Mouse (Mus musculus) lung, postnatal 0 days (tissue): ENCODE data around the gene Gm49395.

Source experiments
- CTCF ChIP-seq: IDR thresholded peaks from 2 replicates; pipeline ENCODE4 v1.5.1; 2016; ENCODE audit warnings: antibody characterized with exemption, mild to moderate bottlenecking
- EP300 ChIP-seq: IDR thresholded peaks from 2 replicates; pipeline ENCODE4 v1.6.1; 2016; ENCODE audit warnings: antibody characterized with exemption, mild to moderate bottlenecking, control low read depth

DNA sequence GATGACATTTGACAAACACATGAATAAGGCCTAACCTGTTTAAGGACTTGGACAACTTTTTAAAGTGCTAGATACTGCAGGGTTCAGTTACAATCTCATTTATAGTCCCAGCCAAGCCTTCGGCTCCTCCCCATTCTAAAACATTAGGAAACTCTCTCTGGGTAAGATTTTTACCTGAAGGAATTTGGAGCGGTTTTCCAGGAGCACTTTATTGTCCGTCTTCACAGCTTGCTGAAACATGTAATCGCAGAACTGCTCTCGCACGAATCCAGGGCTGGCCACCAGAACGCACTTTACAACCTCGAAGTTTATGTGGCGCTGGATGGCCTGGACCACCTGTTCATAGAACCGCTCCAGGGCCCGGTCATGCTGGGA, 12.7 kb downstream of the Gm49395 start:
- TF ChIP-seq EP300 (no peak), CTCF (no peak)
